Mouse (Mus musculus): ENCODE results near the gene Islr.

- no peak for TF ChIP-seq CTCF (IDR thresholded peaks at IDR 0.05; ENCODE audit: extremely low read depth, insufficient read depth, insufficient read length, insufficient replicate concordance)
- TF ChIP-seq POLR2A (IDR thresholded peaks at IDR 0.05; ENCODE audit: low read depth, low read length), result no peak
Measured at GRCm38 (mm10) chr9:58175745-58176487, 28.2 kb downstream of the Islr start.
